Mouse (Mus musculus): ENCODE measurements around the gene Rgs7.

GRCm38 (mm10) chr1:175118904-175119555, 373.3 kb downstream of the Rgs7 start:
- TF ChIP-seq CTCF (IDR thresholded peaks at IDR 0.05 in 2 of 3, conservative IDR thresholded peaks at IDR 0.05 in 1 of 3; ENCODE audit: control insufficient read depth in 1 of 3, insufficient read depth in 1 of 3, low read depth in 2 of 3, low read length in 3 of 3, poor library complexity in 1 of 3, severe bottlenecking in 1 of 3), result peak in 2 of 3 experiments; percentile 10 to 45; a peak in 2 of 6 replicates
- no peak for TF ChIP-seq USF2 (IDR thresholded peaks at IDR 0.05; ENCODE audit: borderline replicate concordance in 1 of 2, insufficient read depth in 1 of 2, low read depth in 1 of 2, low read length in 2 of 2)
- TF ChIP-seq MEF2A (IDR thresholded peaks at IDR 0.05; ENCODE audit: extremely low read depth, insufficient replicate concordance, low read depth, low read length, poor library complexity, severe bottlenecking), result no peak
- TF ChIP-seq USF1 (IDR thresholded peaks at IDR 0.05; ENCODE audit: low read depth, low read length), result no peak
- TF ChIP-seq TCF12 (IDR thresholded peaks at IDR 0.05; ENCODE audit: low read depth, low read length), result no peak
- TF ChIP-seq ZMIZ1 (IDR thresholded peaks at IDR 0.05; ENCODE audit: low read depth, low read length), result no peak
- TF ChIP-seq EP300 (IDR thresholded peaks at IDR 0.05; ENCODE audit: low read depth in 1 of 2, low read length in 2 of 2), result no peak
- TF ChIP-seq CHD2 (IDR thresholded peaks at IDR 0.05; ENCODE audit: low read length), result no peak

Measured in MEL (cell line).